Mouse (Mus musculus) spleen, adult 2 months (tissue): ENCODE data around the gene Ncf1.

Experiments used
- CTCF ChIP-seq: fragments of 200-500 bp; IDR thresholded peaks from 2 replicates; pipeline ENCODE4 v1.5.1; 2011; ENCODE audit warnings: mild to moderate bottlenecking, inconsistent platforms; ENCODE audit not compliant: insufficient read depth, insufficient read length, insufficient replicate concordance; ENCODE audit errors: extremely low read depth
- POLR2A ChIP-seq: fragments of 200-500 bp; IDR thresholded peaks from 2 replicates; pipeline ENCODE4 v1.6.1; 2011; ENCODE audit warnings: low read depth, low read length, inconsistent platforms

GRCm38 (mm10) chr5:134237936-134238760 is 8.7 kb upstream of the Ncf1 start:
- no peak for TF ChIP-seq POLR2A
- TF ChIP-seq CTCF: no peak
